Mouse (Mus musculus) G1E-ER4 (cell line): ENCODE results near the gene Kdm2b. TPM values are rescaled to one million over a fixed set of nuclear protein-coding genes. Genes with fewer than 3 reads are reported as not detected.

Experiments used
- GATA1 ChIP-seq: IDR thresholded peaks from one replicate; pipeline ENCODE4 v1.8.0; 2012; ENCODE audit warnings: low read length, inconsistent platforms
- polyA plus RNA-seq: library from polyadenylated mRNA; stranded (reverse); fragments of >175 nt; gene quantifications from 2 replicates; pipeline ENCODE4 v1.2.3, GENCODE M21; 2012

Gene Kdm2b
- polyA plus RNA-seq, 1 experiment, result 61.6 TPM

DNA sequence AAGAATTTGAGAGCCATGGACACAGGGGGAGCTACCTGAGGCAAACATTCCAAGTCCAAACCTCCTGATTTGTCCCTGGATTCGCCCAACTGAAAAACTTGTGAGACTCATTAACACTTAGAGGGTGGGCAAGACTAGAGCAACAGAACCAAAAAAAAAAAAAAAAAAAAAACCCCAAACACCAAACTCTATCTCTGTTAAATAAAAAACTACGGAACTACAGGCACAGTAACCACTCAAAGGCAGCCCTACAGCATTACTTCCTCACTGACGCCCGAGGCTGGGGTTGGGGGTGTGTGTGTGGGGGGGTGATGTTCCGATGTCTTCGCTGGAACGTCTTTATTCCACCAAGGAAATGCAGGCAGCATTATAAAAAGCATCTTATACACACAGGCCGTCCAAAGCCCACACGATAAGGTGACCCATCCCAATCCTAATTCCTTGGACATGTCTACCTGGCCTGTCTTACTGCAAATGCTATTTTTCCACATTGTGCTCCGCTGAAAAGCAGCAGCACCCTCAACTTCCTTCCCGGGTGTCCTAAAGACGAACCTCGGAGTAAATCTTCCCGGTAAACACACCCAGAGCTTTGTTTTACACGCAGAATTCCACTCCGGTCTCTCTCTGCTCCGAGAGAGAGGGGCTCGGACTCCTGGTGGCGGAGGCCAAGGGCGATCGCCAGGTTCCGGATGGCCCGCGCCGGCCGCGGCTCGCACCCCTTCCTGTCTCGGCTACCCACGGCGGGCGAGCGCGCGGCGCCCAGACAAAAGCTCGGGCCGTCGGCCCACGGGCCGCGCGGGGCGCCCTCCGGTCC is 90.5 kb downstream of the Kdm2b start:
- TF ChIP-seq GATA1, result no peak

DNA sequence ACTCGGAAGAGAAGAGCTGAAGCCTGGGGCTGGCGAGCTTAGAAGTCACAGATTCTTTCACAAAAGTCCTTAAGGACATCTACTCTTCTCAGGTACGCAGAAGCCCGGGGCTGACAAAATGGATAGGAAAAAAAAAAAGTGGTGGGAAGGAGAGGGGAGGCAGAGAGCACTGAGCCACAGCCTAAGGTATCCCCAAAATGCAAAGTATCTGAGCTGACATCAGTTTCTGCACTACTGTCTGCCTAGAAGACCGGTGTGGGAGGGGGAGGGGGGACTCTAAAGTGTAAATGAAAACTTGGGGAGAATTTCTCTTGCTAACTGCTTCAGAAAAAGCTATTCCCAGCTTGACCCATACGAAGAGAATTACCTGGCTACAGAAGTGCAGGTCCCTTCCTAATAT is 91.5 kb downstream of the Kdm2b start:
- TF ChIP-seq GATA1, result no peak

DNA sequence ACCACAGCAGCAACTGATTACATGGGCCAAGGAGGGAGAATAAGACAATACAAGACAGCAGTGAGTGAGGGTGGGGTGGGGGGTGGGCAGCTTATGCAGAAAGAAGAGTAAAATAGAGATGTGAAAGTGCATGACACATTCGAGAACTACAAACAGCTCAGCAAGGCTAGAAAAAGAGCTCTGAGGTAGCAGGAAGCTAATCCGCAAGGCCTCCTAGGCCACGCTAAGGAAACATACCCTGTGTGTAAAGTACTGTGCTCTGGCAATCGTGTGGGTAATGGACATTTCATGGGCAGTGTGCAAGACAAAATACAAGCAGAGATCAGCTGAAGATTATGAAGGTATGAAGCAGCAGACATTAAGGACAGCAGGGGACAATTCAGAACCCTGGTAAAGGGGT is 94.8 kb downstream of the Kdm2b start:
- no peak for TF ChIP-seq GATA1

DNA sequence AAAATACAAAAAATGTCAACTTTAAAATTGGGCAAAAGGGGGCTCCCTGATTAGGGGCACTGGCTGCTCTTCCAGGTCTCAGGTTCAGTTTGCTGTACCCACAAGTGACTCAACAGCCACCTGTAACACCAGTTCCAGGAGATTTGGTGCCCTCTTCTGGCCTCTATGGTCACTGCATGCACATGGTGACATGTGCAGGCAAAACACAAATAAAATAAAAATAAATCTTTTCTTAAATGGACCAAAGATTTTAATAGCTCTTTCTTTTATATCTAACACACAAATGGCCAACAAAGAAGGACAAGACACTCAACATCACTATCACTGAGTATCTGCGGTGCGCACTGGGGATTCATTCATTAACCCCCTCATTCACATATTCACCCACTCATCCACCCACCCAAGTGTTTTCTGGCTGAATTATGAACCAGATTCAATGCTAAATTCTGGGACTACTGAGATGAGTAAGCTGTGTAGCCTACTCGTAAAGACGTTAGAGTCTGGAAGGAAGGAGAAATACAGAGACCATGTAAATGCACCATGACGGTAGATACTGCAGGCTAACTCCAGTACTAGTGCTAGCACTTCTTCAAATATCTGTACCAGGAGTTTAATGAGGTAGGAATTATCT is 95.5 kb downstream of the Kdm2b start:
- TF ChIP-seq GATA1, result no peak

DNA sequence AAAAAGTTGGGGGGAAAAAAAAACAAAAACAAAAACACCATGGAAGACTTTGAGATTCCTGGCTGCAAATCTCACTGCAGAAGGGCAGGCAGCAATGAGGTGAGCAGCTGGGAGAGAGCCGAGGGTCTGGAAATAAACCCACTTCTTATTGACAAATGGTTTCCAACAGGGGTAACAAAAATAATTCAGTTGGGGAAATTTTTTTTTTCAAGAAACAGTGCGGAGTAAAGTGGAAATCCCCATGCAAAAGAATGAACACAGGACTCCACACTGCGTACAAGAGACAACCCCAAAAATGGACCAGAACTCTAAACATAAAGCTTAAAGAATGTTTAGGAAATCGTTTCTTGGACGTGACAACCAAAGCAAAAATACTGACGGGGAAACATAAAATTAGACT is 96.4 kb downstream of the Kdm2b start:
- no peak for TF ChIP-seq GATA1

DNA sequence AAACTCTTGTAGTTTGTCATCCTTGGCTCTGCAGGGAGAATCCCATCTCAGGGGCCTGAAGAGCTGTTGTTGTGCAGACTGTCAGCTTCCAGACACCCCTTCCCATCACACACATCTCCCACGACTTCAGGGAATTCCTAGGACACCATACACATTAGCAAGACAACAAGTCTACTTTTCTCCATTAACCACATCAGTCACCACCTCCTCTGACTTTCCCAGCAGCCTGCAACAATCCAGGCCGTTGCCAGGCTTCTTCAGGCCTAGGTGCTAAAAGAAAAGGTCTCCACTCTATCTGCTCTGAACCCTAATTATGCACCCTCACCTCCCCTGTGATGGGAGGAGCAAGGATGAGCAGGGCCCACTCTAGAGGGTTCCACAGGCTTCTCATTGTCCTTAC is 99.2 kb downstream of the Kdm2b start:
- no peak for TF ChIP-seq GATA1

DNA sequence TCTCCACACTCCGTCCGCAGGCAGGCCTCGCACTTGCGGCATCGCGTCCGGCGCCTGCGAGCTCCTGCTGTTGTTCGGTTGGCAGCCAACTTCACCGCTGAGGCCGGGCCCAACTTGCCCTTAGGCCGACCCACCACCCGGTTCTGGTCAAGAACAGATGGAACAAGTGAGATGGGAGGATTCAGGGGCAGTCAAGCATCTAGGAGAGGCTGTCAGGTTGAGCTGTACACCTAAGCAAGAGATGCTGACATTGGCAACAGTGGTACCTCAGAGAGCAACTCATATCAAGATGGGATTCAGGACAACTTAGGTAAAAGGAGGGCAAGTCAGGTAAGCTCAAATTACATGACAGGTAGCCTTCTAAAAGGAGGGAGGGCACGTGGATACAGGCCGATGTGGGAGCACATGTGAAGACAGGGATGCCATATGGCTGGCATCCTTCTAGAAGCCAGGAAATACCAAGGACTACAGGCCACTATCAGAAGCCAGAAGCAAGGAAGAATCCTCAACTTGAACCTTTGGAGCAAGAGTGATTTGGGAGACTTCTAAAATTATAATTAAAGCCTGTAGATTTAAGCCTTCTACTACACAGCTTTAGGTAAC is 100.9 kb downstream of the Kdm2b start:
- no peak for TF ChIP-seq GATA1

DNA sequence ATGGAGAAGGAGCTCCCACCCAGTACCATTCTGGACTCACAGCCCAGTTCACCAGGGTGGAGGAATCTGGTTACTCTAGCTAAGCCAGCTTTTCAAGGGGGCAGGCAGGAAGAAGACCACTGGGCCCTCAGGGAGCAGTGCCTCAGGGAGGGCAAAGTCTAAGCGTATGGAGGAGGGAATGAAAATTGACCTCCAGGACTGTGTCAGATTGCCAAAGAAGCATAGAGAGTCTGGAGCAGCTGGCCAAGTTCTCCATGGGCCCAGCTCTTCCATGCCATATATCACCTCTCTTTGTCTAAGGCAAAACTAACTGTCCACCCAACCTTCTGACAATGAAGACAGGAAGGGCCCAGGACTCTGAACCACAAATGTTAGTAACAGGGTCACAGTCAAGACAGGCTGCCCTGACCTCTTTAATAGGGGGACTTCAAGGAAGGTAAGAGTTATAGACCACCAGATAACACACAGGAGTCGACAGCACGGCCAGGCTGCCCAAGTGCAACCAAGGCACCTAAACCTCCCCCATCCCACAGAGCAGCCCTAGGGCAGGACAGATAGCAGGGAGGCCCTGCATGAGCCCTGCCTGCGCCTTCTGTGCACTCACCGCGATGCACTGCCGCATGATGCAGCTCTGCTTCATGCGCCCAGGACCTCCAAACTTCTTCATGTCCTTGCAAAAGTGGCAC is 101.6 kb downstream of the Kdm2b start:
- no peak for TF ChIP-seq GATA1

DNA sequence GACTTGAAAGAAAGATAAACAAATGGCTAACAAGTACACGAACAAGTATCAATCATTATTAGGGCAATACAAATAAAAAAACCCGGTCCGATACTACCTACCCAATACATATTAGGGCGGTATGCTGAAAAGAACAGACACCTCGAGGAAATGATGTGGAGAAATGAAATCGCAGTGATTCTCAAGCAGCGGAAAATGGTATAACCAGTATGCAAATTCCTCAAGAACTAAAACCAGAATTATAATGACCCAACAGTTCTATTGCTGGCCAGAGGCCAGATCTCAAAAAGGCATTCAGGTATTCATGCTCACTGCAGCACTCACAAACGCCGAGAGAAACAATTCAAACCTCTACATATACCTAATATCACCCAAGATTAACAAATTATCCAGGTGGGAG is 102.6 kb downstream of the Kdm2b start:
- TF ChIP-seq GATA1, result no peak

DNA sequence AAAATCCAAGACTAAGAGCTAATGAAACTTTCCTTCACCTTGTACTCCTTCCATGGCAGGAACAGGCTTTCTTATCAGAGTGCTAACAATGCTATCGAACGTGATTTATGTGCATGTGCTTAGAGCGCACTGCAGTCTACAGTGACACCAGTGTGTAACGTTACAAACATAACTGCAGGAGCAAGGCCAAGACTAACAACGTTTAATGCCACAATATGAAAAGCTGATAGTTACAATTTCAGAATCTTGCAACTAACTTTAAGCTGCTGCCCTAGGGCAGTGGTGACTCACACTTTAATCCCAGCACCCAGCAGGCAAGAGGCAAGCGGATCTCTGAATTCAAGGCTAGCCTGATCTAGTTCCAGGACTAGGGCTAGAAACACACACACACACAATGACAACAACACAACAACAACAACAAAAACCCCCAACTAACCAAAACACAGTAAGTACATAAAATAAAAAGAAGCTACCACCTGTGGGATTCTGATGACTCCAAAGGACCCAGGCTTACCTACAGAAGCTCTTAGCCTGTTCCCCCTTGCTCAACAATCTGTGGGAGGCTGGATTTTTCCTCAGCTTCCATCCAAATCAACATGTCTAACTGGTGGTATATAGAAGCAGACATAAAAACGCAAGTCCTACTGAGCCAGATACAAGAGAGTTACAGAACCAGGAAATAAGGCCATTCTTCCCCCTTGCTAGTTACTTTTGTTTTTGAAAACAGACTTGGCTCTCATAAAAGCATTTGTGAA is 104.9 kb downstream of the Kdm2b start:
- TF ChIP-seq GATA1, result no peak

DNA sequence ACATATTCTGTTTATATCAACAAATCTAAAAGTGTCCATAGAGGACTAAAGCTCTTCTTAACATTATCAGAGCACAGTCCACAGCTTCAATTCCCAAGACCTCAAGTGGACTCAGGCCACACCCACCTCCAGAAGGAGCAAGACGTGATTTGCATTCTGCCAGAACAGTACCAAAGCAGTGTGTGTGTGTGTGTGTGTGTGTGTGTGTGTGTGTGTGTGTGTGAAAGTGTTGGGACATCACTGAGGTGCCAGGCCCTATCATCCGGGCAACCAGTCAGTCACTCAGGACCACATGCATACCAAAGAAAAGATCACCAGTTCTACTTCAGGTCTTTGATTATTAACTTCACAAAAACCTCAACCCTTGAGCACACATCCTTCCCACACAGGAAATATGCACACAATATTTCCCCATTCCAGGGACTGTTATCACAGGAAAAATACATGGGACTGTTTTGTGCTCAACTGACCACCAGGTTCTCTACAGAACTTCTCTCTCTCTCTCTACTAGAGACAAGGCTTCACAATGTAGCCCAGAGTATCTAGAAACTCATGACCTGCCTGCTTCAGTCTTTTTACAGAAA is 105.9 kb downstream of the Kdm2b start:
- TF ChIP-seq GATA1, result no peak

DNA sequence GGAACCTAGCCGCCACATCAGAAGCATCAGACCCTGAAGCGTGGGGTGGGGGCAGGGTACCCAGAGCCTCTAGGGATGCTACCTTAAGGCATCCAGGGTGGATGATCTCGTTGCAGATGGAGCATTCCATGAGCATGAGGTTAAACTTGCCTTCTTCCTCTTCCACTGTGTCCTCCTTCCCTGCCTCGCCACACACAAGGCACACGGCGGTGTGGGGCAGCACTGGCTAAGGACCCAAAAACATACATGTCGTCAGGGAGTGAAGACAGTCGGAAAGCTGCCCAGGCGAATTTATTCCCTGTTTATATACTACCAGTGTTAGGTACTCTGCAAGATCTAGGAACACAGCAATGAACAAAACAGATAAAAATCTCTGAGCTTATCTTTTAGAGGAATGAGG is 106.4 kb downstream of the Kdm2b start:
- TF ChIP-seq GATA1, result no peak

DNA sequence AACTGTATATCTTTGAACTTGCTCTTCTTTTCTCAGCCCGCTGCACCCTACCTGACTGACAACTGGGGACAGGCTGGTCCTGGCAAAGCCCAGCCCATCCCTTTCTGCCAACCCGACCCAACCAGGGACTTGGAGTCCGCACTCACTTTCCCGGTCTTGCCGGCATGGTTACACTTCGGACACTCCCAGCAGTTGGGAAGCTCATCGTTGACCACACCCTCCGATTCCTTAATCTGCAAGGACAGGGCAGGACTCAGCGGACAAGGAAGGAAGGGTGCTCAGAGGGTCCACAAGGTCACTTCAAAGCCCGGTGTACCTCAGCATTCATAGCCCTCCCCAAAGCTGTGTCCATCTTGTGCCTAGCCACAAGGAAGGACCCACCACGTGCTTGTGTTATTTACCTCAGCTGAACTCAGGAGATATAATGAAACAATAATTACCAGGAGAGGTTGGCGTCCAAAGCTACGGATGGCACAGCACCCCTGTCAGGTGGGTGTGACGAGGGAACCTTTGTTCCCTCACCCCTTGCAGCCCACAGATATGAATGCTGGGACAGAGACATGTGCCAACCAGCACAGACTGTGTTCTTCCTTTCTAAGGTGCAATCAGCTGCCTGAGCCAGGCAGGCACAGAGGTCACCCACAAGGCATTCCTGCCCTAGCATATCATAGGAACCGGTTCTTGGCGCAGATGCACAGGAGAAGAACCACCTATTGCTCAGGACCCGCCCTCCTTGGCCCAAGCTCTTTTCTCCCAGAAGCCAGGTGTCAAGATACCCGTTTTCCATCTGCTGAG is 107.2 kb downstream of the Kdm2b start:
- TF ChIP-seq GATA1, result no peak

DNA sequence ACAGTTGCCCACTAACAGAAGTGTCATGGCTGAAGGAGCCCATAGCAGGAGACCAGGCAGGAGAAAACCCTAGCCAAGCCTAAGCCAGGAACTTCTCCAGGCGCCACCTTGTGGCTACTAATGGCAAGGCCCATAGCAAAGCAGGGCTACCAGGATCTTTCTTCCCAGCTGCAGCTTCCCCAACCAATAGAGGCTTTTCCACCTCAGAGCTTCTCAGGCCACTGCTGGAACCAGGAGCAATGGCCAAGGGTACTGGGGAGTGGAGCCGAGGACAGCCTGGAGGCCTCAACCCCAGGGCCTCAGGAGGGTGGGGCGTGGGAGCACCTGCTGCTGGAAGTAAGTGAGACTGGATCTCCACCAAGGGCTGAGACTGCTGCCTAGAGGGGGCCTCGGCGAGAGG is 108.3 kb downstream of the Kdm2b start:
- no peak for TF ChIP-seq GATA1
